Mouse (Mus musculus): ENCODE measurements around the gene 4930507D05Rik.
A peak's percentile ranks its signal among the peaks of the same experiment; 100 is the strongest.
"Not testable (repeated sequence)": the region's sequence is repeated elsewhere in the genome, so short reads cannot be mapped to it uniquely, and the experiment has no call there.

The 4930507D05Rik gene

DNA sequence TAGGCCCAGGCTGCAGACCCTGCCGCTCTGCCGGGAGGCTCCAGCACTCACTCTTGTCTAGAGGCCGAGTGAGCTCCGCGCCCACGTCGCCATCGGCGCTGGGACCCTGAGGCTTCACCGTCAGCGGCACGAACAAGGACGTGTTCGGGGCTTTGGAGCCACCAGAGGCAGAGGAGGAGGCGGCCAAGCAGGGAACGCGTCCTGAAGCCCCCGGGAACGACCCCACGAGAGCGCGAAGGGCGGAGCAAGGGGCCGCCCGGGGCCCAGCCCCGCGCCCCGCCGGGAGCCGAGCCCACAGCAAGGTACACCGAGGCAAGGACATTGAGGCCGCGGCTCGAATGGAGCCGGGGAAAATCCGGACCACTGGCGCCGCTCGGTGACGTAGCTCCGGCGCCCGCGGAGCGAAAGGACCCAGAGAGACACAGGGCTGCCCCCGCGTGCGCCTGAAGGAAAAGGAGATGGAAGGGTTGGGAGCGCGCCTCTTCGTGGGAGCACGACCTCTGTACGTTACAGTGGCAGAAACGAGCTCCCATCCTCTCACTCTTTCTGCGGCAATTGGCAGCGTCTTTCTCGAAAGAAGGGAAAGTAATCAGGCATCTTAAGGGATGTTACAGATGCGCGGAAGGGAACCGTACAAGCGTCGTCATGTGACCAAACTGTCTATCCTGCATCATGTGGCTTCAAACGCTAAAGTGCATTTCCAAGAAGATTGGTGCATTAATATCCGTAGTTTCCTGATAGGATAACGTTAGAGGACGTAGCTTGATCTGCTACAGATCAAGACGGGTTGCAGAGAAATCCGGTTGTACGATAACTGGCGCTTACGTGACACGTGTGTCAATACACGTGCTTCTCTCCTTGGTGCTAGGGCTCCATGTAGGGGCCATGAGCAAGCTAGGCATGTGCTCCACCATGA lies at the start of gene 4930507D05Rik, which contains the start of gene Supv3l1:
4930507D05Rik (plus strand) TSS at position 126 of the 916 bp plus-strand sequence.
Supv3l1 (minus strand) TSS at position 375 of the 916 bp plus-strand sequence.
- DNase-seq = peak; percentile 88

DNA sequence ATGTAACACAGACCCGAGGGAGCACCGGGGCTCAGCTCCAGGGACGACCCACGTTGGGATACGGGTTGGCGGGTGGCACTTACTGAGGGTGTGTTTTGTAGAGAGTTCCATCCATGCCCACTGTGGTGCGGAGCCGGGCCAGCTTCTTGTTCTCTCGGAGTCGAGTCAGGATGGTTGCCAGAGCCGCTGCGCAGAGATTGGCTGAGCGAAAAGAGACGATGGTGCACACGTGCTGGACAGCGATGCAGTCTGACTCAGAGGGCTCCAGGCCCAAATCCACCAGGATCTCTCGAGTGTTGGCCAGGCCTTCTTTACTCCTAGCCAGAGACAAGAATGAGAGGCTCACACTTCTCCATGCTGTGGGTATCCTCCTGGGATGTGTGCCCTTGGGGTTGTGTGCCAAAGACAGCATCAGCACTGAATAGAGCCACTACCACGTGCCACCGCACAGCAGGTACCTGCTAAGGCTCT lies 47.6 kb upstream of the 4930507D05Rik start:
- peak; percentile 24 for DNase-seq

- DNase-seq = no peak
Observed at GRCm38 (mm10) chr10:62404901-62405300, 44.4 kb upstream of the 4930507D05Rik start.

- peak; percentile 64 for DNase-seq
Observed at GRCm38 (mm10) chr10:62410943-62411342, 38.3 kb upstream of the 4930507D05Rik start.

GRCm38 (mm10) chr10:62411431-62412410 lies 37.6 kb upstream of the 4930507D05Rik start:
- no peak for DNase-seq

- DNase-seq = no peak
Observed at GRCm38 (mm10) chr10:62412906-62413605, 36.2 kb upstream of the 4930507D05Rik start.

DNA sequence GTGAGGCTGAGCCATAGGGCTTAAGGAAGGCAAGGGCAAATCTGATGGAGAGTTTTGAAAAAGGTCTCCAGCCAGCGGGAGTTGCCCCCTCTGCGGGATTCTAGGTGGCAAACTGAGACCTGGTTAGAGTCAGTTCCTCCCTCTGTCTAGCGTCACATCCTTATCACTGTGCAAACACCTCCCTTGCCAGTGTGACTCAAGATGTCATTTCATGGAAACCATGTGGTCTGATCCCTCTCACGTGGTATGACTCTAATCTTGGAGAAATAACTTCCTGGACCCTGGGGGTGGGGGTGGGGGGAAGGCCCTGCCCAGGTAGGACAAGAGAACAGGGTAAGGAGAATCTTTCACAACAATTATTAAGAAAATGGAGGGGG lies 35.7 kb upstream of the 4930507D05Rik start:
- DNase-seq = no peak

DNA sequence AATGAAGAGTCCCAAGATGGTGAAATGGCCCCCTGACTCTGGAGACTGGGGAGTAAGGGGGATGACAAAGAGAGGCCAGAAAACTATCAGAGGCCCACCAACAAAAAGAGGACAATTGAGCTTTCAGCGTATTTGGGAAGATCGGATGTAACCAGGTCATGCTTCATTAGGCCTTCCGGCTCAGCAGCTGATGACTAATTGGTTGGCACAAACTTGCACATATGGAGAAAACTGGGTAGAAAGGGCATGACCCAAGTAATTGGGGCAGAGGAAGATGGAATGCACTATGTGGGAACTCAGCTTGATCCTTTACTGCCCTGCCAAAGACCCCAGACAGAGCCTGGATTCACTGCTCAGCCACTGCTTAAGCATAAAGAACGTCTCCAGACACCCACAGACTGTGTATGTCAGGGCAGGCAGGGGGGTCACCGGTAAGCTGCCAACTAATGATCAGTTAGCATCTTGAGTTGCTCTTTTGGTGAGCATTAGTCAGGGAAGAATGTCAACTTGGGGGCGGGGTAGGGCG lies 30.4 kb upstream of the 4930507D05Rik start:
- DNase-seq = no peak

DNA sequence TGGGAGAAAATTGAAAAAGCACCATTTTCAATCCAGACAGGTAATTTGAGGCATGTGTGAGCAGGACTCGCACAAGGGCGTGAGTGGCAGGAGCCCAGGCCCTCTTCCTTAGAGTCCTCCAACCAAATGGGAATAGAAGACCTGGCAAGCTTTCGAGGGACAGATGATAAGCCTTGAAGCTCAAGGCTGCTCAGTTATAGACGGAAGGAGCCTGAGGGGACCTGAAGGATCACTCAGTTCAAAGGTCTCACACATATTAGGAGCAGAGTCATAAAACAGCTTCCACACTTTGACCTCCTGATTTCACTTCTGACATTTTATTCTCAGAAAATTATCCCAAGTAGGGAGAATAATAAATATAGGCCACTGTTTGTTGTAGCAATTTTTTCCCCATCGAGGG lies 29.9 kb upstream of the 4930507D05Rik start:
- no peak for DNase-seq

DNA sequence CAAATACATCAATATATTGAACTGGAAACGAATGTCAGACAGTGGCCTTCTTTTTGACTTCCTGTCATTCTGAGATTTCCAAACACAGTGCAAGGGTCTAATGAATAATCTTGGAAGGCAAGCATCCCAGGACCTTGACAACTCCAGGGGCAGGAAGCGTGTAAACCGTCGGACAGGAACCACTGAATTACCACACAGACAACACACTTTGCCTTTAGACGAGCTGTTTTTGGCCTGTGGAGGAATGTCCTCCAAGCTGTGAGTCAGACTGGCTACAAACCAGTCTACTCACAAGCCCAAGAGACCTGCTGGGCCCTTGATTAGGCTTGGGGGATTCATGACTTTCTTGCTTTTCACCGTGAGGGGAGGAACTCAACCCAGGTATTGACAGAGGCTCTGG lies 28.9 kb upstream of the 4930507D05Rik start:
- DNase-seq = no peak

- no peak for DNase-seq
Observed at GRCm38 (mm10) chr10:62421127-62421526, 28.2 kb upstream of the 4930507D05Rik start.

DNA sequence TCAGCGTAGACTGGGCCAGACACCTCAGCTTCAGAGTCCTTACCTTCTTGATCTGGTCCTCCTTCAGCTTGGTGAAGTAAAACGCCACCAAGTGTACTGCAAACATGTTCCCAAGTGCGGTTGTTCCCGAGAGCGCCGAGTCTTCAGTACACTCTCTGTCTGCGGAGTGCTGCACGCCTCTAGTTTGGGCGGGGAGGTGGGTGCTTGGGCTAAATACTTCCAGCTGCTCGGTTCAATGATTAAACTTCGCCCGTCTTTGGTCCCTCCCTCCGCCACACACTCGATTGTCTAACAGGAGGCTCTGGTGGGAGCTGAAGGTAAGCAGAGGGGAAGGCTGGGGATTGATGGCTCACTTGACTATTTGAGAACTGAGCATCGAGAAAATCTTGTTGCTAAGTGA lies 27.0 kb upstream of the 4930507D05Rik start, which contains the start of gene Hkdc1:
Hkdc1 (minus strand) TSS at position 237 of the 400 bp plus-strand sequence.
- DNase-seq = no peak

GRCm38 (mm10) chr10:62425081-62425871 lies 24.0 kb upstream of the 4930507D05Rik start:
- no peak for DNase-seq

- no peak for DNase-seq
Observed at GRCm38 (mm10) chr10:62430427-62430826, 18.9 kb upstream of the 4930507D05Rik start.

DNA sequence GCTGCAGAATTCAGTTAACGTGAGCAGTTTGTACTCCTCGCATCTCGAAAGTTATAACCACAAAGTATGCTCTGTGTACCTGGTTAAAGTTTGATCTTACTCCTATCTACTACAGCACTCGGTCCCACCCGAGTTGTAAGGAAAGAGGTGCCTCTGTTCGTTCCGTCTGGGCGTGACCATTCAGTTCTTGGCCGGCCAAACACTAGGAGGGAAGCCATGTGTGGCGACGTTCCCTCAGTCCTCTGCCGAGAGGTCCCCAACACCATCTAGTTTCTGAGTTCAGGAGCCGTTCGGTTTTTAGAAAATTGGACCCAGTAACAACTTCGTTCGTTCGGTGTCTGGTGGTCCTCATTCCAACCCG lies 971 bp downstream of the 4930507D05Rik start:
- no peak for DNase-seq

- DNase-seq = not testable (repeated sequence)
Observed at GRCm38 (mm10) chr10:62452001-62452400, 2.7 kb downstream of the 4930507D05Rik start.

DNA sequence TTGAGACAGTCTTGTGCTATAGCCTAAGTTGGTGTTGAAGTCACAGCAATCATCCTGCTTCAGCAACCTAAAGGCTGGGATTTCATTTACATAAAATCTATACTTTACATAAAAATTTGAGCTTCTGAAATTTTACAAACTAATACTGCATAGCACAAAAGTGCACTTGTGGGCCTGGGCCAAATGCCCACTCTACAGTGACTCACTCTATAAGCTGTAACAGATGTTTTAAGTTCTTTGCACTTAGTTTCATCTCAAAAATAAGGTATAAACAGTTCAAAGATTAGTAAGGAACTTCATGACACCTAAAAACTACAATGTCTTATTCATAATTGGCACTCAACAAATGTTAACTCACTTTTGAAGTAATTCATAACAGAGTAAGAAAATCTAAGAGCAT lies 12.0 kb downstream of the 4930507D05Rik start:
- DNase-seq = no peak

- DNase-seq = no peak
Observed at GRCm38 (mm10) chr10:62469736-62470135, 20.4 kb downstream of the 4930507D05Rik start.

DNA sequence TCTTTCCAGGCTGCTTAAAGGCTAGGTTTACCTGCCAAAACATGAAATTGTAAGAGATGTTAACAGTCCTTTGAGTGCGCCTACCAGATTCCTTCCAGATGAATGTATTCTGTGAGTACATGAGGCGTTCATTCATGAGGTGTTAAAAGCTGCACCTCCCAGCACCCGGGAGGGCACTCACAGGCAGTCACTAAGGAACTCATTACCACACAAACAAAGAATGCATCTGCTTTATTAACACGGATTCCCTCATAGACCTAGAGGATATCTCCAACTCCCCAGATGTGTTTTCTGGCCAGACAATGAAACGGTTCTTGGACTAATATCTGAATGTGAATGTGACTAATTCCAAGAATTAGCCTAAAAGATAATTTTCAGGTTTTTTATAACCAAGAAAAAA lies 21.8 kb downstream of the 4930507D05Rik start:
- no peak for DNase-seq

DNA sequence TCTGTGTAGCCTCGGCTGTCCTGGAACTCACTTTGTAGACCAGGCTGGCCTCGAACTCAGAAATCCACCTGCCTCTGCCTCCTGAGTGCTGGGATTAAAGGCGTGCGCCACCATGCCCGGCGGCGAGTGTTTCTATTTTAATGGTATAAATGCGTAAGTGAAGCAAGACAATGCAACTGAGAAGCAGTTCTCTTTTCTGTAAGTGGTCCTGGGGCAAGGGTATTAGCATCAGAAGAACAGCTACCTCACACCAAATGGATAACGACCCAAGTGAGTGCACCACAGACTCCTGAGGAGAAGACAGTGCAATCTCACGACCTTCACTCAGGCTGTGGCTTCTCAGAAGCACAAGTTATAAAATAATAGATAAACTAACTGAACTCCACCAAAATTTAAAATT lies 25.7 kb downstream of the 4930507D05Rik start:
- DNase-seq = no peak

DNA sequence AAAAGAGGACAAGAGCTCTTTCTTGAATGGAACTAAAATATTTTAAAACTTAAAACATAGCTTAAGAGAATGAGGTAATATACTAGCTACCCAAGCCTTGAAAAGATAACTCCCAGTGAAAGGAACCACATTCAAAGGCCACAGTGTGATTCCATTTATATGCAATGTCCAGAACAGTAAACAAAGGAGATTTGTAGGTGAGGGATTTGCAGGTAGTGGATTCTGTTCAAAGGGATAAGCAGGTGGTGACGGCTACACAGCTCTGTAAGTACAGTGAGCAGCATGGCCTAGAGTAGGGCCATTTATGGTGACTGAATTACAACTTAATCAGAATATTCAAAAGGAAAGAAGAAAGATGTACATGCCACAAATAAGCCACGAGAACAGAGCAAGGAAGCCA lies 27.7 kb downstream of the 4930507D05Rik start:
- no peak for DNase-seq

Measured in right cerebral cortex, postnatal 25 days (tissue).